Mouse (Mus musculus) skeletal muscle tissue, postnatal 0 days (tissue): ENCODE results near the gene Robo1. TPM values are rescaled to one million over a fixed set of nuclear protein-coding genes. Genes with fewer than 3 reads are reported as not detected.

ENCODE experiments used
- polyA plus RNA-seq: library from polyadenylated mRNA; unstranded; fragments of >200 nt; fragmentation: Nextera tagmentation; extraction: Ambion mirVana; gene quantifications from 2 replicates; pipeline ENCODE4 v1.2.1, GENCODE M21; 2015

Robo1 gene
- 2.7 TPM in 2 replicates for polyA plus RNA-seq

GRCm38 (mm10) chr16:72307537-72308330 is at the start of gene Robo1:
TSS of gene Robo1 (plus strand) at chr16:72308306.

